In genomic region chr1:32553459-32553858, GRCm38 (mm10) we compare ENCODE assay signal across 16 mouse cellular contexts. TPM values are rescaled to one million over a fixed set of nuclear protein-coding genes. Genes with fewer than 3 reads are reported as not detected.
A peak's percentile ranks its signal among the peaks of the same experiment; 100 is the strongest.
DNase-seq lines count a peak whose midpoint lies in the region; ATAC-seq and TF ChIP-seq lines count a peak whose summit lies in the region.
"Had no signal": no experiment of that assay in that cellular context is flagged by ENCODE, and none has a peak within 500 bp of the region (broad histone marks: within the 10 kb centered on the region; RNA-seq: fewer than 3 reads in every experiment).

No protein-coding gene starts in this region.

- WGBS in forebrain, embryonic 14.5 days, result 83% methylated on average over 3 of the region's 3 CpGs
- 93% methylated on average over 3 of the region's 3 CpGs for WGBS in forebrain, embryonic 11.5 days
- 66% methylated on average over 3 of the region's 3 CpGs for WGBS in lung, embryonic 14.5 days
- 57% methylated on average over 3 of the region's 3 CpGs for WGBS in forebrain, embryonic 16.5 days
- WGBS in cerebellum, adult 2 months, result 77% methylated on average over 3 of the region's 3 CpGs
- 86% methylated on average over 3 of the region's 3 CpGs for WGBS in hindbrain, embryonic 13.5 days

- no peak for TF ChIP-seq CTCF in lung, embryonic 14.5 days (IDR thresholded peaks at IDR 0.05; ENCODE audit: low read depth)
- TF ChIP-seq CTCF in cerebellum, adult 2 months (IDR thresholded peaks at IDR 0.05; ENCODE audit: borderline replicate concordance, insufficient read depth, low read depth, low read length), result no peak

- H3K36me3 ChIP-seq in forebrain, embryonic 14.5 days (ENCODE audit: control insufficient read depth, insufficient read depth, low read length), result no peaks in the 10 kb centered on the region
- H3K36me3 ChIP-seq in forebrain, embryonic 11.5 days (ENCODE audit: control insufficient read depth, insufficient read depth, low read length), result no peaks in the 10 kb centered on the region
- H3K36me3 ChIP-seq in lung, embryonic 14.5 days (ENCODE audit: insufficient read depth), result no peaks in the 10 kb centered on the region
- H3K36me3 ChIP-seq in forebrain, embryonic 16.5 days (ENCODE audit: control insufficient read depth, insufficient read depth), result no peaks in the 10 kb centered on the region
- H3K36me3 ChIP-seq in hindbrain, embryonic 13.5 days, result no peaks in the 10 kb centered on the region
- H3K36me3 ChIP-seq: embryonic facial prominence, embryonic 10.5 days; embryonic facial prominence, embryonic 12.5 days had no signal

- H3K9me3 ChIP-seq in forebrain, embryonic 14.5 days (replicated peaks; ENCODE audit: control insufficient read depth, low read length), result no peaks in the 10 kb centered on the region
- no peaks in the 10 kb centered on the region for H3K9me3 ChIP-seq in forebrain, embryonic 11.5 days (ENCODE audit: control insufficient read depth, low read length)
- H3K9me3 ChIP-seq in lung, embryonic 14.5 days (ENCODE audit: low read depth, low read length), result no peaks in the 10 kb centered on the region
- H3K9me3 ChIP-seq in forebrain, embryonic 16.5 days (ENCODE audit: control insufficient read depth, low read length), result no peaks in the 10 kb centered on the region
- H3K9me3 ChIP-seq in hindbrain, embryonic 13.5 days, result no peaks in the 10 kb centered on the region
- H3K9me3 ChIP-seq: embryonic facial prominence, embryonic 10.5 days; embryonic facial prominence, embryonic 12.5 days had no signal

- no peak overlapping the region for H3K9ac ChIP-seq in forebrain, embryonic 14.5 days (ENCODE audit: low read length)
- no peak overlapping the region for H3K9ac ChIP-seq in forebrain, embryonic 11.5 days (ENCODE audit: low read length)
- H3K9ac ChIP-seq in lung, embryonic 14.5 days, result no peak overlapping the region
- no peak overlapping the region for H3K9ac ChIP-seq in forebrain, embryonic 16.5 days (replicated peaks; ENCODE audit: low read depth, low read length)
- no peak overlapping the region for H3K9ac ChIP-seq in hindbrain, embryonic 13.5 days
- H3K9ac ChIP-seq: embryonic facial prominence, embryonic 12.5 days had no signal

- peak; percentile 47 for DNase-seq in forebrain, embryonic 14.5 days (ENCODE audit: low spot score)
- no peak for DNase-seq in forebrain, embryonic 11.5 days (ENCODE audit: low spot score)
- DNase-seq in lung, embryonic 14.5 days, result peak; percentile 3
- DNase-seq in lung, postnatal 10 days, result no peak
- no peak for DNase-seq in cerebellum, adult 2 months
- DNase-seq: adrenal gland, adult 2 months; adrenal gland, postnatal 10 days; adrenal gland, postnatal 25 days; cerebellum, adult 11-12 months; cerebellum, adult 8-10 months had no signal

- H3K27me3 ChIP-seq in forebrain, embryonic 14.5 days (replicated peaks; ENCODE audit: control insufficient read depth, insufficient read depth, low read length), result no peaks in the 10 kb centered on the region
- no peaks in the 10 kb centered on the region for H3K27me3 ChIP-seq in forebrain, embryonic 11.5 days (ENCODE audit: control insufficient read depth, insufficient read depth, low read length)
- no peaks in the 10 kb centered on the region for H3K27me3 ChIP-seq in lung, embryonic 14.5 days (ENCODE audit: insufficient read depth, low read length)
- H3K27me3 ChIP-seq in forebrain, embryonic 16.5 days (replicated peaks; ENCODE audit: control insufficient read depth, insufficient read depth, low read length), result no peaks in the 10 kb centered on the region
- H3K27me3 ChIP-seq in cerebellum, adult 2 months (ENCODE audit: control insufficient read depth, insufficient read depth, low read length), result no peaks in the 10 kb centered on the region
- no peaks in the 10 kb centered on the region for H3K27me3 ChIP-seq in hindbrain, embryonic 13.5 days
- H3K27me3 ChIP-seq: embryonic facial prominence, embryonic 12.5 days had no signal

- no peak overlapping the region for H3K4me2 ChIP-seq in forebrain, embryonic 14.5 days (ENCODE audit: low read length)
- H3K4me2 ChIP-seq in forebrain, embryonic 11.5 days (ENCODE audit: low read depth, low read length, severe bottlenecking), result no peak overlapping the region
- no peak overlapping the region for H3K4me2 ChIP-seq in lung, embryonic 14.5 days
- no peak overlapping the region for H3K4me2 ChIP-seq in forebrain, embryonic 16.5 days (ENCODE audit: low read length)
- H3K4me2 ChIP-seq in hindbrain, embryonic 13.5 days, result no peak overlapping the region
- H3K4me2 ChIP-seq: embryonic facial prominence, embryonic 12.5 days had no signal

- no peak for TF ChIP-seq POLR2A in cerebellum, adult 2 months (IDR thresholded peaks at IDR 0.05; ENCODE audit: borderline replicate concordance, insufficient read depth, low read length)

- H3K4me3 ChIP-seq in forebrain, embryonic 14.5 days (ENCODE audit: low read depth, low read length), result no peak overlapping the region
- no peak overlapping the region for H3K4me3 ChIP-seq in forebrain, embryonic 11.5 days (ENCODE audit: low read depth, low read length)
- H3K4me3 ChIP-seq in lung, embryonic 14.5 days (ENCODE audit: low read depth, low read length), result no peak overlapping the region
- no peak overlapping the region for H3K4me3 ChIP-seq in forebrain, embryonic 16.5 days (replicated peaks; ENCODE audit: low read length)
- H3K4me3 ChIP-seq in cerebellum, adult 2 months (replicated peaks; ENCODE audit: insufficient read depth, low read depth, low read length), result no peak overlapping the region
- H3K4me3 ChIP-seq in hindbrain, embryonic 13.5 days, result no peak overlapping the region
- H3K4me3 ChIP-seq: embryonic facial prominence, embryonic 10.5 days; embryonic facial prominence, embryonic 12.5 days had no signal

- H3K27ac ChIP-seq in forebrain, embryonic 14.5 days (ENCODE audit: low read depth, low read length), result no peak overlapping the region
- no peak overlapping the region for H3K27ac ChIP-seq in forebrain, embryonic 11.5 days (ENCODE audit: low read depth, low read length)
- no peak overlapping the region for H3K27ac ChIP-seq in lung, embryonic 14.5 days (ENCODE audit: low read depth)
- H3K27ac ChIP-seq in forebrain, embryonic 16.5 days (ENCODE audit: low read length), result no peak overlapping the region
- no peak overlapping the region for H3K27ac ChIP-seq in cerebellum, adult 2 months (ENCODE audit: insufficient read depth, low read length)
- no peak overlapping the region for H3K27ac ChIP-seq in hindbrain, embryonic 13.5 days
- H3K27ac ChIP-seq: embryonic facial prominence, embryonic 10.5 days; embryonic facial prominence, embryonic 12.5 days had no signal

- H3K4me1 ChIP-seq in forebrain, embryonic 14.5 days (ENCODE audit: control insufficient read depth, insufficient read depth, low read length), result no peaks in the 10 kb centered on the region
- H3K4me1 ChIP-seq in forebrain, embryonic 11.5 days (replicated peaks; ENCODE audit: control insufficient read depth, insufficient read depth, low read length), result no peaks in the 10 kb centered on the region
- H3K4me1 ChIP-seq in lung, embryonic 14.5 days (ENCODE audit: insufficient read depth), result no peaks in the 10 kb centered on the region
- H3K4me1 ChIP-seq in forebrain, embryonic 16.5 days (replicated peaks; ENCODE audit: control insufficient read depth, insufficient read depth, low read length), result 0 out of 2 replicates have a peak, but pooled peaks cover 5% of the 10 kb centered on the region
- no peaks in the 10 kb centered on the region for H3K4me1 ChIP-seq in cerebellum, adult 2 months (ENCODE audit: control insufficient read depth, insufficient read depth, low read length)
- H3K4me1 ChIP-seq in hindbrain, embryonic 13.5 days (replicated peaks), result 0 out of 2 replicates have a peak, but pooled peaks cover 3% of the 10 kb centered on the region
- H3K4me1 ChIP-seq: embryonic facial prominence, embryonic 10.5 days; embryonic facial prominence, embryonic 12.5 days had no signal

- ATAC-seq in forebrain, embryonic 14.5 days, result peak; percentile 38; the same call in 1 of the 2 replicates
- no peak for ATAC-seq in forebrain, embryonic 11.5 days (replicated peaks; ENCODE audit: low FRiP score)
- no peak for ATAC-seq in lung, embryonic 14.5 days (ENCODE audit: insufficient read depth)
- ATAC-seq in forebrain, embryonic 16.5 days, result peak; percentile 74
- no peak for ATAC-seq in hindbrain, embryonic 13.5 days (ENCODE audit: low FRiP score)

RNA-seq across cellular contexts. Expression of gene Gm5415, which starts 6.4 kb away (rescaled TPM):
- 0.23 and 0.47 TPM in 2 replicates for polyA plus RNA-seq in forebrain, embryonic 14.5 days (2014; fragmentation: Nextera tagmentation; extraction: Ambion mirVana)
- polyA plus RNA-seq in forebrain, embryonic 11.5 days (2014; fragmentation: Nextera tagmentation; extraction: Ambion mirVana), result 0.13 TPM in 1 of 2 replicates, not detected in the other
- polyA plus RNA-seq in lung, embryonic 14.5 days (2014; fragmentation: Nextera tagmentation; extraction: Ambion mirVana), result 0.07 TPM in 1 of 2 replicates, not detected in the other
- 0.83 and 1.3 TPM in 2 replicates for polyA plus RNA-seq in forebrain, embryonic 16.5 days (2015; fragmentation: Nextera tagmentation; extraction: Ambion mirVana)
- not detected in 2 replicates for polyA plus RNA-seq in cerebellum, adult 2 months (2012; rRNA removed)
- polyA plus RNA-seq in hindbrain, embryonic 13.5 days (2015; fragmentation: Nextera tagmentation; extraction: Ambion mirVana), result 0.85 and 0.90 TPM in 2 replicates
- polyA plus RNA-seq: adrenal gland, adult 2 months; C2C12; cortical plate, adult 2 months had no signal

Comparison
In these comparisons a context has a peak if more than half of its experiments do, and no peak if none do; other contexts are left out.
1. ATAC-seq: peak in forebrain, embryonic 14.5 days (single experiment) and forebrain, embryonic 16.5 days (single experiment); none in forebrain, embryonic 11.5 days (single experiment), lung, embryonic 14.5 days (single experiment) and hindbrain, embryonic 13.5 days (single experiment).
2. DNase-seq: peak in forebrain, embryonic 14.5 days (single experiment) and lung, embryonic 14.5 days (single experiment); none in forebrain, embryonic 11.5 days (single experiment), lung, postnatal 10 days (single experiment) and cerebellum, adult 2 months (0 of 2).